Mouse (Mus musculus): ENCODE measurements around the gene Smc2. TPM values are rescaled to one million over a fixed set of nuclear protein-coding genes. Genes with fewer than 3 reads are reported as not detected.
"Not testable (repeated sequence)": the region's sequence is repeated elsewhere in the genome, so short reads cannot be mapped to it uniquely, and the experiment has no call there.

Gene Smc2
- polyA plus RNA-seq, 1 experiment, result 3.1 TPM

DNA sequence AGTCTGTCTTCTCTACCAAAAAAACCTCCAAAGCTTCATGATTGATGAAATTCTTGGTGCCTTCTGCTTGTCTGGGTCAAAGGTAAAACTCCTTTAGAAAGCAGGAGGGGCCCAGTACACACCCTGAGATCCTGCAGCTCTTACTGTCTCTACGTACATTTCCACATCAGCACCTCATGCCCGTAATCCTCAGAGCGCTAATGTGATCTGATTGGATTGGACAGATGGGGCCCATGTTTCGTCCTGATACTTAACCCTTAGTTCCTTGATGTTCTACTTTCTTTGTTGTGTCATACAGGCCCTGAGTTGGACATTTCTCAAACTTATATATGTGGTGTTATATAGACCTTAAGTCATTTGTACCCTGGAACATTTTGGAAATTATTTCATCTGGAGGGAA, 48.4 kb downstream of the Smc2 start:
- Histone ChIP-seq H3K4me2 (ENCODE audit: low read depth) (no peak overlapping the region), H3K27me3 (ENCODE audit: control insufficient read depth, insufficient read depth, insufficient read length) (no peaks in the 10 kb centered on the region), H3K79me2 (ENCODE audit: control insufficient read depth, insufficient read depth) (no peaks in the 10 kb centered on the region), H3K36me3 (ENCODE audit: control insufficient read depth, insufficient read depth) (peaks cover 22% of the 10 kb centered on the region), H3K4me3 (no peak overlapping the region), H3ac (ENCODE audit: control insufficient read depth, insufficient read length) (no peak overlapping the region)
- TF ChIP-seq USF1 (IDR thresholded peaks at IDR 0.05; ENCODE audit: low read depth) (no peak), MYOG (IDR thresholded peaks at IDR 0.05; ENCODE audit: control insufficient read depth in 1 of 3, insufficient read depth in 1 of 3, insufficient read length in 2 of 3, low read depth in 2 of 3) (no peak), SRF (IDR thresholded peaks at IDR 0.05; ENCODE audit: control insufficient read depth, insufficient read length, low read depth) (no peak), TCF12 (IDR thresholded peaks at IDR 0.05; ENCODE audit: insufficient read depth, poor library complexity, severe bottlenecking) (no peak), POLR2AphosphoS2 (IDR thresholded peaks at IDR 0.05; ENCODE audit: insufficient read length, low read depth) (no peak), POLR2A (IDR thresholded peaks at IDR 0.05; ENCODE audit: insufficient read length, low read depth) (no peak), MYOD1 (IDR thresholded peaks at IDR 0.05; ENCODE audit: control insufficient read depth in 1 of 3, insufficient read length in 2 of 3, low read depth in 2 of 3) (no peak), E2F4 (IDR thresholded peaks at IDR 0.05; ENCODE audit: insufficient read depth) (no peak), MAX (IDR thresholded peaks at IDR 0.05; ENCODE audit: low read depth) (no peak), TCF3 (IDR thresholded peaks at IDR 0.05; ENCODE audit: insufficient read length, low read depth) (no peak), CEBPB (IDR thresholded peaks at IDR 0.05; ENCODE audit: insufficient read depth, poor library complexity, severe bottlenecking) (no peak), REST (IDR thresholded peaks at IDR 0.05; ENCODE audit: insufficient read depth, insufficient read length) (no peak)

DNA sequence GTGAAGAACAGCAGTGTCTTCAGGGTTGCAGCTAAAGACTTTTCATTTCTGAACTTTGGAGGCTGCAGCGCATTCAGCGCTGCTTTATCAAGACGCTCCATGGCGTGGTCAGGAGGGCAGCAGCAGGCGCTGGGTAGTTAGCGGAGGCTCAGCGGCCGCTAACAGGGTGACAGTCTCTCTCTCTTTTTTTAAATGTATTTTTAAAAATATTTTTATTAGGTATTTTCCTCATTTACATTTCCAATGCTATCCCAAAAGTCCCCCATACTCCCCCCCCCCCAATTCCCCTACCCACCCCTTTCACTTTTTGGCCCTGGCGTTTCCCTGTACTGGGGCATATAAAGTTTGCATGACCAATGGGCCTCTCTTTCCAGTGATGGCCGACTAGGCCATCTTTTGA, 58.1 kb downstream of the Smc2 start, which contains the start of gene Vma21-ps:
Vma21-ps (minus strand) TSS at position 101 of the 400 bp plus-strand sequence.
- not testable (repeated sequence) for H3K36me3 ChIP-seq (ENCODE audit: control insufficient read depth, insufficient read depth); H3K4me2 ChIP-seq (ENCODE audit: low read depth); H3K4me3 ChIP-seq; H3K79me2 ChIP-seq (ENCODE audit: control insufficient read depth, insufficient read depth); H3K27me3 ChIP-seq (ENCODE audit: control insufficient read depth, insufficient read depth, insufficient read length); H3ac ChIP-seq (ENCODE audit: control insufficient read depth, insufficient read length)

DNA sequence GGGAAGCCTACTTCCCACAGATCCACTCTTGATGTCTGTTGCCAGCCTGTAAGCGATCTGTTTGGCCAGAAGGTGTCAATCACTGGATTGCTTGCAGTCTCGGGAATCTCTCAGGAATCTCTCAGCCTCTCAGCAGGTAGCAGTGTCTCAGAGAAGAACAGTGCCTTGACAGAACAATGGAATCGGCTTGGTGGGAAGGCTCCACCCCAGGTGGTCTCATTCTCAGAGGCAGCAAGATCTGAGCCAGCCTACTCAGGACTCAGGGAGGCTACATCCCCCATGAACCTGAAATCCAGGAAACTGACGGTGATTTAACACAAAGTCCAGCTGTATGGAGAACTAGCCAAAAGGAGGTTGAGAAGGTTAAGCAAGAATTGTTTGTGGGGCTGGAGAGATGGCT, 78.5 kb downstream of the Smc2 start:
- no peaks in the 10 kb centered on the region for H3K79me2 ChIP-seq (ENCODE audit: control insufficient read depth, insufficient read depth)
- H3K27me3 ChIP-seq (ENCODE audit: control insufficient read depth, insufficient read depth, insufficient read length), result no peaks in the 10 kb centered on the region
- no peak for TF ChIP-seq TCF12 (IDR thresholded peaks at IDR 0.05; ENCODE audit: insufficient read depth, poor library complexity, severe bottlenecking)
- TF ChIP-seq POLR2AphosphoS2 (IDR thresholded peaks at IDR 0.05; ENCODE audit: insufficient read length, low read depth), result no peak
- TF ChIP-seq SRF (IDR thresholded peaks at IDR 0.05; ENCODE audit: control insufficient read depth, insufficient read length, low read depth), result no peak
- TF ChIP-seq USF1 (IDR thresholded peaks at IDR 0.05; ENCODE audit: low read depth), result no peak
- no peak for TF ChIP-seq REST (IDR thresholded peaks at IDR 0.05; ENCODE audit: insufficient read depth, insufficient read length)
- no peak for TF ChIP-seq MAX (IDR thresholded peaks at IDR 0.05; ENCODE audit: low read depth)
- TF ChIP-seq POLR2A (IDR thresholded peaks at IDR 0.05; ENCODE audit: insufficient read length, low read depth), result no peak
- TF ChIP-seq MYOD1 (IDR thresholded peaks at IDR 0.05; ENCODE audit: control insufficient read depth in 1 of 3, insufficient read length in 2 of 3, low read depth in 2 of 3), result no peak
- no peak for TF ChIP-seq TCF3 (IDR thresholded peaks at IDR 0.05; ENCODE audit: insufficient read length, low read depth)
- TF ChIP-seq E2F4 (IDR thresholded peaks at IDR 0.05; ENCODE audit: insufficient read depth), result no peak
- no peak for TF ChIP-seq MYOG (IDR thresholded peaks at IDR 0.05; ENCODE audit: control insufficient read depth in 1 of 3, insufficient read depth in 1 of 3, insufficient read length in 2 of 3, low read depth in 2 of 3)
- no peak for TF ChIP-seq CEBPB (IDR thresholded peaks at IDR 0.05; ENCODE audit: insufficient read depth, poor library complexity, severe bottlenecking)
- H3K4me3 ChIP-seq, result no peak overlapping the region
- H3ac ChIP-seq (ENCODE audit: control insufficient read depth, insufficient read length), result no peak overlapping the region
- no peaks in the 10 kb centered on the region for H3K36me3 ChIP-seq (ENCODE audit: control insufficient read depth, insufficient read depth)
- no peak overlapping the region for H3K4me2 ChIP-seq (ENCODE audit: low read depth)

DNA sequence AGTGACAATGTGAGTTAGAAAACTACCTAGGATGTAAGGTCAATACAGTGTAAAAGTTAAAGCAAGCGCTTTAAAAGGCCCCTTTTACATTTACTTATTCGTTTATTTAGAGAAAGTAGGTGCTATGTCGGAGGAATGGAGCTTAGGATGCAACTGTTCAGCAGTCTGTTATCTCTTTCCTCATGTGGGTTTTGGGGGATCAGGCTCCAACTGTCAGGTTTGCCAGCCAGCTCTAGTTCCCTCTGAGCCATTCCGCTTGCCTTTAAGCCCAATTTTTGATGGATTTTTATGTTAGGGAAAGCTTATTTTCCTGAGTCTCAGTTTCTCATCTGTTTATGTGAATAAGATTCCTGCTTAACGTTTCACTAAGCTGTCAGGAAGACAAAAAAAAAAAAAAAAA, 80.3 kb downstream of the Smc2 start:
- TF ChIP-seq MYOG (IDR thresholded peaks at IDR 0.05; ENCODE audit: control insufficient read depth in 1 of 3, insufficient read depth in 1 of 3, insufficient read length in 2 of 3, low read depth in 2 of 3) (no peak), REST (IDR thresholded peaks at IDR 0.05; ENCODE audit: insufficient read depth, insufficient read length) (no peak), E2F4 (IDR thresholded peaks at IDR 0.05; ENCODE audit: insufficient read depth) (no peak), CEBPB (IDR thresholded peaks at IDR 0.05; ENCODE audit: insufficient read depth, poor library complexity, severe bottlenecking) (no peak), SRF (IDR thresholded peaks at IDR 0.05; ENCODE audit: control insufficient read depth, insufficient read length, low read depth) (no peak), USF1 (IDR thresholded peaks at IDR 0.05; ENCODE audit: low read depth) (no peak), MAX (IDR thresholded peaks at IDR 0.05; ENCODE audit: low read depth) (no peak), POLR2AphosphoS2 (IDR thresholded peaks at IDR 0.05; ENCODE audit: insufficient read length, low read depth) (no peak), TCF12 (IDR thresholded peaks at IDR 0.05; ENCODE audit: insufficient read depth, poor library complexity, severe bottlenecking) (no peak), TCF3 (IDR thresholded peaks at IDR 0.05; ENCODE audit: insufficient read length, low read depth) (no peak), POLR2A (IDR thresholded peaks at IDR 0.05; ENCODE audit: insufficient read length, low read depth) (no peak), MYOD1 (IDR thresholded peaks at IDR 0.05; ENCODE audit: control insufficient read depth in 1 of 3, insufficient read length in 2 of 3, low read depth in 2 of 3) (no peak)
- H3K27me3 ChIP-seq (ENCODE audit: control insufficient read depth, insufficient read depth, insufficient read length), result no peaks in the 10 kb centered on the region
- H3K79me2 ChIP-seq (ENCODE audit: control insufficient read depth, insufficient read depth), result no peaks in the 10 kb centered on the region
- H3K4me3 ChIP-seq, result no peak overlapping the region
- H3ac ChIP-seq (ENCODE audit: control insufficient read depth, insufficient read length), result no peak overlapping the region
- no peak overlapping the region for H3K4me2 ChIP-seq (ENCODE audit: low read depth)
- H3K36me3 ChIP-seq (ENCODE audit: control insufficient read depth, insufficient read depth), result no peaks in the 10 kb centered on the region

DNA sequence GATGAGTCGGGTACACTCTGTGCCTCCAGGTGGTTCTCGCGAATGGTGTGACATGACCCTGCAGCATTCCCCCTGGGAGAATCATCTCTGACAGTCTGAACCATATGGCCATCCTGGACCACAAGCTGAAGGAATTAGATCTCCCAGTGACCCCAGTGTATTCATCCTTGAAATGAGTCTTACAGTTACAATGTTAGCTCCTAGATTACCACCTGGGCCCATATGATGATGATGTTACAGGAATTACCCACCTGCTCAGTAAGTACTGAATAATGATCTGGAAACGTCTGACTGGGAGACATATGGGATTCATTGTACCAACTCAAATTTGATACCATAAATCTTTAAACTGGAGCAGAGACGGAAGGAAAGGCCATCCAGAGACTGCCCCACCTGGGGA, 87.4 kb downstream of the Smc2 start:
- Histone ChIP-seq H3K4me3 (no peak overlapping the region), H3ac (ENCODE audit: control insufficient read depth, insufficient read length) (no peak overlapping the region), H3K27me3 (ENCODE audit: control insufficient read depth, insufficient read depth, insufficient read length) (no peaks in the 10 kb centered on the region), H3K79me2 (ENCODE audit: control insufficient read depth, insufficient read depth) (no peaks in the 10 kb centered on the region), H3K36me3 (ENCODE audit: control insufficient read depth, insufficient read depth) (no peaks in the 10 kb centered on the region), H3K4me2 (ENCODE audit: low read depth) (no peak overlapping the region)
- TF ChIP-seq MYOD1 (IDR thresholded peaks at IDR 0.05; ENCODE audit: control insufficient read depth in 1 of 3, insufficient read length in 2 of 3, low read depth in 2 of 3), result no peak
- TF ChIP-seq REST (IDR thresholded peaks at IDR 0.05; ENCODE audit: insufficient read depth, insufficient read length), result no peak
- TF ChIP-seq POLR2A (IDR thresholded peaks at IDR 0.05; ENCODE audit: insufficient read length, low read depth), result no peak
- no peak for TF ChIP-seq TCF3 (IDR thresholded peaks at IDR 0.05; ENCODE audit: insufficient read length, low read depth)
- no peak for TF ChIP-seq MYOG (IDR thresholded peaks at IDR 0.05; ENCODE audit: control insufficient read depth in 1 of 3, insufficient read depth in 1 of 3, insufficient read length in 2 of 3, low read depth in 2 of 3)
- no peak for TF ChIP-seq CEBPB (IDR thresholded peaks at IDR 0.05; ENCODE audit: insufficient read depth, poor library complexity, severe bottlenecking)
- TF ChIP-seq TCF12 (IDR thresholded peaks at IDR 0.05; ENCODE audit: insufficient read depth, poor library complexity, severe bottlenecking), result no peak

Data from myocyte (in vitro differentiated cells).